Mouse (Mus musculus) lung, embryonic 14.5 days (tissue): ENCODE results near the gene Pawr. TPM values are rescaled to one million over a fixed set of nuclear protein-coding genes. Genes with fewer than 3 reads are reported as not detected.
A peak's percentile ranks its signal among the peaks of the same experiment; 100 is the strongest.

Experiments used
- ATAC-seq: fragments of 200-750 bp; cut with Nextera tagmentation; 2 replicates; pipeline ENCODE4 v1.8.0; 2017; ENCODE audit warnings: mild to moderate bottlenecking, moderate TSS enrichment, moderate library complexity; ENCODE audit not compliant: insufficient read depth
- DNase-seq: peaks from one replicate; pipeline ENCODE4 v3.0.0-alpha.2; 2015
- H3K27ac ChIP-seq: fragments of 300-500 bp; sonication (generic); 2 replicates; pipeline ENCODE4 v1.5.1; 2014; ENCODE audit warnings: low read depth, mild to moderate bottlenecking, moderate library complexity
- H3K27me3 ChIP-seq: fragments of 300-500 bp; sonication (generic); 2 replicates; pipeline ENCODE4 v1.6.1; 2014; ENCODE audit warnings: low read length, control low read depth; ENCODE audit not compliant: insufficient read depth
- H3K36me3 ChIP-seq: fragments of 300-500 bp; sonication (generic); 2 replicates; pipeline ENCODE4 v1.6.1; 2014; ENCODE audit warnings: control low read depth; ENCODE audit not compliant: insufficient read depth
- H3K4me1 ChIP-seq: fragments of 300-500 bp; sonication (generic); 2 replicates; pipeline ENCODE4 v1.6.1; 2014; ENCODE audit warnings: antibody characterized with exemption, control low read depth; ENCODE audit not compliant: insufficient read depth
- H3K4me2 ChIP-seq: fragments of 300-500 bp; sonication (generic); 2 replicates; pipeline ENCODE4 v1.6.1; 2014; ENCODE audit warnings: mild to moderate bottlenecking
- H3K4me3 ChIP-seq: fragments of 300-500 bp; sonication (generic); 2 replicates; pipeline ENCODE4 v1.5.1; 2014; ENCODE audit warnings: low read depth, low read length
- H3K9ac ChIP-seq: fragments of 300-500 bp; sonication (generic); 2 replicates; pipeline ENCODE4 v1.6.1; 2014
- H3K9me3 ChIP-seq: fragments of 300-500 bp; sonication (generic); 2 replicates; pipeline ENCODE4 v1.6.1; 2016; ENCODE audit warnings: low read depth, low read length, control low read depth
- CTCF ChIP-seq: IDR thresholded peaks from 2 replicates; pipeline ENCODE4 v1.5.1; 2016; ENCODE audit warnings: antibody characterized with exemption, low read depth
- WGBS: fragments of 180-500 bp; shearing (Covaris S2); extraction: QIAGEN DNeasy Blood & Tissue Kit; methylation state at CpG from one replicate; pipeline ENCODE4 v1.1.7; 2014; 5-methylcytosine and 5-hydroxymethylcytosine counted together
- microRNA-seq: library from miRNA; unstranded; fragments of <30 nt; microRNA quantifications from one replicate; pipeline ENCODE4, GENCODE M21; 2016; ENCODE audit warnings: borderline number of aligned reads
- polyA plus RNA-seq: library from polyadenylated mRNA; unstranded; fragments of >200 nt; fragmentation: Nextera tagmentation; extraction: Ambion mirVana; gene quantifications from 2 replicates; pipeline ENCODE4 v1.2.1, GENCODE M21; 2014

The Pawr gene
- polyA plus RNA-seq, 1 experiment from 2014 or later: 27.4 TPM

- Histone ChIP-seq H3K27me3 (no peaks in the 10 kb centered on the region), H3K4me2 (no peak overlapping the region), H3K36me3 (no peaks in the 10 kb centered on the region), H3K27ac (no peak overlapping the region), H3K9ac (no peak overlapping the region), H3K9me3 (no peaks in the 10 kb centered on the region), H3K4me1 (0 out of 2 replicates have a peak, but pooled peaks cover 7% of the 10 kb centered on the region), H3K4me3 (no peak overlapping the region)
- DNase-seq (peak; percentile 64), ATAC-seq (peak; percentile 63; the same call in 1 of the 2 replicates)
- no peak for TF ChIP-seq CTCF
- 24% methylated on average over 2 of the region's 2 CpGs for WGBS
These were observed 121.6 kb downstream of the Pawr start for GRCm38 (mm10) chr10:108453561-108453960.

GRCm38 (mm10) chr10:108454691-108455117, 122.8 kb downstream of the Pawr start:
- 45% methylated on average over 11 of the region's 11 CpGs for WGBS
- ATAC-seq: 0 out of 2 replicates have a peak, but pooled peaks have one; percentile 39
- no peak overlapping the region for H3K9ac ChIP-seq

DNA sequence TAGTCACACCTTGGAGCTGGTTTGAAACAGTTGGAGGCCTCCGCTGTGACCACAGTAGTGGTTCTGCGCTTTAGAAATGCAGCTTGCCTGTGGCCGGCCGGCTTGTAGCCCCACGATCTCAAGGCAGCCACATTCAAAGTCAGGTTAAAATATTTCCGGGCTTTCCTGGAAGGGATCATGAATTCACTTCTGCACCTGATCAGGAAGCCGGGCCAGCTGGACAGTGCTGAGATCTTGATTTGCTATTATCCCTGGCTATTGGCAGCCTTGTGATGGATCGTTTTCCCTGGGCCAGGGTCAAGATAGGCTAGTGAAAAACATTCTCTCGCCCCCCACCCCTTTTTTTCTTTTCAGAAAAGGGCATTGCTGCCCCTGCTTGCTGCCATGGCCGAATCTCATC, 123.3 kb downstream of the Pawr start:
- 51% methylated on average over 10 of the region's 10 CpGs for WGBS
- no peak overlapping the region for H3K27ac ChIP-seq
- H3K4me2 ChIP-seq: no peak overlapping the region
- H3K9ac ChIP-seq: no peak overlapping the region
- H3K9me3 ChIP-seq: no peaks in the 10 kb centered on the region
- no peak for TF ChIP-seq CTCF
- no peaks in the 10 kb centered on the region for H3K27me3 ChIP-seq
- DNase-seq (no peak), ATAC-seq (no peak)
- H3K4me1 ChIP-seq: 0 out of 2 replicates have a peak, but pooled peaks cover 7% of the 10 kb centered on the region
- H3K36me3 ChIP-seq: no peaks in the 10 kb centered on the region
- H3K4me3 ChIP-seq: no peak overlapping the region

More at GRCm38 (mm10) chr10:108454691-108455117, 122.8 kb downstream of the Pawr start:
- Histone ChIP-seq H3K27ac (no peak overlapping the region), H3K4me2 (no peak overlapping the region), H3K9me3 (no peaks in the 10 kb centered on the region), H3K27me3 (no peaks in the 10 kb centered on the region), H3K36me3 (no peaks in the 10 kb centered on the region), H3K4me1 (0 out of 2 replicates have a peak, but pooled peaks cover 7% of the 10 kb centered on the region), H3K4me3 (no peak overlapping the region)
- no peak for TF ChIP-seq CTCF
- peak; percentile 46 for DNase-seq

DNA sequence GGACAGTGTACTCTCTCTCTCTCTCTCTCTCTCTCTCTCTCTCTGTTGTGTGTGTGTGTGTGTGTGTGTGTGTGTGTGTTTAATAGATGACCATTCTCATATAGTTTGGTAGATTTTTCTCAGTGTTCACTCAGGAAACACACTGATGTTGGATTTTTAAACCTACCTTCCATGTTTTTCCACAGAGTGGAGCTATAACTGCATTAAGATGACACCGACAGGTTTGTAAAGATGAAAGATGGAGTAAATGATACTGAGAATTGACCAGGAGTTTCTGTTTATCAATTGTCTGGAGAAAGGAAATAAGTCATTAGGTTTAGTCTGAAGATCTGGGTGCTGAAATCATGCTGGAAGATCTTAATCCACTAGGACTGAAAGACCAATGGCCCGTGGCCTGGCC, 124.0 kb downstream of the Pawr start:
- WGBS: 60% methylated on average over 2 of the region's 2 CpGs
- H3K4me1 ChIP-seq: 0 out of 2 replicates have a peak, but pooled peaks cover 7% of the 10 kb centered on the region
- H3K4me3 ChIP-seq: no peak overlapping the region
- no peaks in the 10 kb centered on the region for H3K36me3 ChIP-seq
- H3K27ac ChIP-seq: no peak overlapping the region
- no peak for DNase-seq
- ATAC-seq: no peak
- H3K9me3 ChIP-seq: no peaks in the 10 kb centered on the region
- H3K27me3 ChIP-seq: no peaks in the 10 kb centered on the region
- no peak for TF ChIP-seq CTCF
- no peak overlapping the region for H3K4me2 ChIP-seq
- no peak overlapping the region for H3K9ac ChIP-seq

DNA sequence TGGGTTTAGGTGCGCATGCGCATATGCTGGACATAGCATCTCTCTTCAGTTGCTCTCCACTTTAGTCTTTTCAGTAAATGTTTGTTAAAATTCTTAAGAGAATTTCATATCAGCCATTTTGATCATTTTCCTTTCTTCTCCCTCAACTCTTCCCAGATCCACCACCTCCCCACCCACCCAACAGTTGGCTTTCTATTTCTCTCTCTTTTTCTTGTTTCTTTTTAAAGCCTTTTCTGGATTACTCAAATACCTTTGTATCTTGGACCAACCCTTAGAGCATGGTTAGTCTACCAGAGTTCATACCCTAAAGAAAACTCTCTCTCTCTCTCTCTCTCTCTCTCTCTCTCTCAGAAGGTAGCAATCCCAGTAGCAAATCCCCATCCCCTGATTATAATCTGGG, 125.1 kb downstream of the Pawr start:
- no peaks in the 10 kb centered on the region for H3K36me3 ChIP-seq
- no peak overlapping the region for H3K4me2 ChIP-seq
- ATAC-seq: no peak
- DNase-seq: no peak
- H3K27ac ChIP-seq: no peak overlapping the region
- H3K4me1 ChIP-seq: 0 out of 2 replicates have a peak, but pooled peaks cover 7% of the 10 kb centered on the region
- WGBS: 96% methylated on average over 2 of the region's 2 CpGs
- H3K9ac ChIP-seq: no peak overlapping the region
- no peak for TF ChIP-seq CTCF
- no peak overlapping the region for H3K4me3 ChIP-seq
- no peaks in the 10 kb centered on the region for H3K9me3 ChIP-seq
- no peaks in the 10 kb centered on the region for H3K27me3 ChIP-seq

- H3K9me3 ChIP-seq: no peaks in the 10 kb centered on the region
- H3K9ac ChIP-seq: no peak overlapping the region
- H3K27ac ChIP-seq: no peak overlapping the region
- no peaks in the 10 kb centered on the region for H3K27me3 ChIP-seq
- TF ChIP-seq CTCF: no peak
- H3K4me2 ChIP-seq: no peak overlapping the region
- no peak for DNase-seq
- 83% methylated on average over 2 of the region's 2 CpGs for WGBS
- no peaks in the 10 kb centered on the region; the same call in 1 of the 2 replicates for H3K4me1 ChIP-seq
- ATAC-seq: no peak
- H3K4me3 ChIP-seq: no peak overlapping the region
- H3K36me3 ChIP-seq: no peaks in the 10 kb centered on the region
These were observed 129.9 kb downstream of the Pawr start for GRCm38 (mm10) chr10:108461862-108462261.

Small RNAs within 50 kb of the gene (microRNA-seq; reads per million reads assigned to microRNA genes)
- not detected for gene Gm25591

Other genes with a start within 250 kb of the Pawr start
- 108 and 113 TPM in 2 replicates for gene Ppp1r12a, start 169.9 kb upstream of the Pawr start, polyA plus RNA-seq